Mouse (Mus musculus): ENCODE results near the gene Lsm3. TPM values are rescaled to one million over a fixed set of nuclear protein-coding genes. Genes with fewer than 3 reads are reported as not detected.

Lsm3 gene
- polyA plus RNA-seq, 1 experiment = 10.3 TPM

DNA sequence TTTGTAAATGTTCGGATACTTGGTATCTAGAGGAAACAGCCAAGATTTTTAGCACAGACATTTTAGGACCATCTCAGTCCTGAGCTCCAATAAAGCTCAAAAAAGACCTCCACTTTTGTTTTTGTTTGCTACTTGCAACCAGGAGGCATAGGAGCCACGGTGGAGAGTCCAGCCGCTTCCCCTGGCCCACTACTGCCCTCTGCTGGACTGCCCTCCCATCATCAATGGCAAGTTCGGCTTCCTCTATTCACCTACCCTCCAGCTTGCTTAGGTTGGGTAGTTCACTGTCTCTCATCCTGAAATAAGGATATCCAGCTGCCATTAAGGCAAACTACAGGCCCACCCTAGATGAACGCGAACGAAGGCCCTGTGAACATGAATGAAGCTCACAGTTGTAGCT is 6.4 kb upstream of the Lsm3 start:
- H3K27me3 ChIP-seq (replicated peaks) = no peaks in the 10 kb centered on the region
- H3K36me3 ChIP-seq (replicated peaks; ENCODE audit: low read length) = peaks cover 54% of the 10 kb centered on the region
- no peaks in the 10 kb centered on the region for H3K9me3 ChIP-seq
- H3K4me1 ChIP-seq = peaks cover 61% of the 10 kb centered on the region
- TF ChIP-seq FLI1 (IDR thresholded peaks at IDR 0.05; ENCODE audit: low read length) (no peak), GATA1 (IDR thresholded peaks at IDR 0.05; ENCODE audit: borderline replicate concordance, low read length) (no peak)
- no peak overlapping the region for H3K4me3 ChIP-seq (replicated peaks)

GRCm38 (mm10) chr6:91510211-91510610 is 5.5 kb upstream of the Lsm3 start:
- TF ChIP-seq GATA1 (IDR thresholded peaks at IDR 0.05; ENCODE audit: borderline replicate concordance, low read length) (no peak), FLI1 (IDR thresholded peaks at IDR 0.05; ENCODE audit: low read length) (no peak)
- H3K4me3 ChIP-seq (replicated peaks) = no peak overlapping the region
- H3K4me1 ChIP-seq = peaks cover 61% of the 10 kb centered on the region
- H3K27me3 ChIP-seq (replicated peaks) = no peaks in the 10 kb centered on the region
- H3K36me3 ChIP-seq (replicated peaks; ENCODE audit: low read length) = peaks cover 45% of the 10 kb centered on the region
- H3K9me3 ChIP-seq = no peaks in the 10 kb centered on the region

DNA sequence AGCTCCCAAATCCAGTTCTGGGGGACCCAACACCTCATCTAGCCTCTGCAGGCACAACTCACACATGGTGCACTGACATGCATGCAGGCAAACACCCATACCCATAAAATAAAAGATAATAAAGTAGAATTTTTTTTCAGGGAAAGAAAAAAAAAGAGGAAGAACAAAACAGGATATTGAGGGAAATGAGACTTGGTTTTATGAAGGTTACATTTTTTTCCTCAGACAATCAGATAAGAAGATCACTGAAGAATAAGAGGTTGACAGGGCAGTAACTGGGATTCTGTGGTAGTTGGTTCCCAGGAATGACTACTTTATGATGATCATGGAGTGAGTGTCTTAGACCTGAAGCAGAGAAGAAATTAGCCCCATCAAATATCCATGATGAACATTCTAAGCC is 1.6 kb upstream of the Lsm3 start:
- peaks cover 36% of the 10 kb centered on the region for H3K36me3 ChIP-seq (replicated peaks; ENCODE audit: low read length)
- no peaks in the 10 kb centered on the region for H3K9me3 ChIP-seq
- TF ChIP-seq GATA1 (IDR thresholded peaks at IDR 0.05; ENCODE audit: borderline replicate concordance, low read length) = no peak
- no peak for TF ChIP-seq FLI1 (IDR thresholded peaks at IDR 0.05; ENCODE audit: low read length)
- no peak overlapping the region for H3K4me3 ChIP-seq (replicated peaks)
- H3K4me1 ChIP-seq = peaks cover 56% of the 10 kb centered on the region
- no peaks in the 10 kb centered on the region for H3K27me3 ChIP-seq (replicated peaks)

- no peaks in the 10 kb centered on the region for H3K9me3 ChIP-seq
- no peak for TF ChIP-seq FLI1 (IDR thresholded peaks at IDR 0.05; ENCODE audit: low read length)
- TF ChIP-seq GATA1 (IDR thresholded peaks at IDR 0.05; ENCODE audit: borderline replicate concordance, low read length) = no peak
- H3K36me3 ChIP-seq (replicated peaks; ENCODE audit: low read length) = peaks cover 41% of the 10 kb centered on the region
- peak overlapping the region; percentile 99 for H3K4me3 ChIP-seq (replicated peaks)
- peaks cover 58% of the 10 kb centered on the region for H3K4me1 ChIP-seq
- no peaks in the 10 kb centered on the region for H3K27me3 ChIP-seq (replicated peaks)
These were observed 878 bp upstream of the Lsm3 start for GRCm38 (mm10) chr6:91514737-91515362.

DNA sequence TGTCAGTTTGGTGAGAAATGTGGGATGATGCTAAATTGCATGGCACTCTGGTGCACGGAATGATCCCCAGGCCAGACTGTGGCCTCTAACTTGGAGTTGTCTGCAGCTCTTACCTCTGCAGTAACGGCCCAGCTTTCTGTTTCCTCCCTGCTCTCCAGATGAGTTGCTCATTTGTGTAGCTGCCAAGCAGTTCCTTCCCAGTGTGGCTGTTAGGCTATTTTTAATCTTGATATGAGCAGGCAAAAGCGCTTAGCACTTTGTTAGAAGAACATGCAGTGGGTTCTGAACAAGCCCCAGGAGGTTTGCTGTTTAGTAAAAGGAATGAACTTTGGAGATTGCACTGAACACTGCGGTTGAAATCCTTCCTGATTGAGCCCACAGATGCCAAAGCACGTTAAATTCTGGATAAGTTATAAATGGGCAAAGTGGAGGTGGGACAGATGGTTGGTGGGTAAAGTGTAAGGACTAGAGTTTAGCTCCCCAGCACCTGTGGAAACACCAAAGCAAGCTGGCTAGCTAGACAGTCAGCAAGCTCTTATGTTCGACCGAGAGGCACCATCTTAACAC is 2.8 kb downstream of the Lsm3 start:
- no peak for TF ChIP-seq FLI1 (IDR thresholded peaks at IDR 0.05; ENCODE audit: low read length)
- TF ChIP-seq GATA1 (IDR thresholded peaks at IDR 0.05; ENCODE audit: borderline replicate concordance, low read length) = no peak
- H3K36me3 ChIP-seq (replicated peaks; ENCODE audit: low read length) = peaks cover 65% of the 10 kb centered on the region
- peaks cover 72% of the 10 kb centered on the region for H3K4me1 ChIP-seq

GRCm38 (mm10) chr6:91522816-91523215 is 7.1 kb downstream of the Lsm3 start:
- H3K4me3 ChIP-seq (replicated peaks) = no peak overlapping the region
- H3K36me3 ChIP-seq (replicated peaks; ENCODE audit: low read length) = peaks cover 90% of the 10 kb centered on the region
- H3K27me3 ChIP-seq (replicated peaks) = no peaks in the 10 kb centered on the region
- H3K4me1 ChIP-seq = peaks cover 42% of the 10 kb centered on the region
- TF ChIP-seq GATA1 (IDR thresholded peaks at IDR 0.05; ENCODE audit: borderline replicate concordance, low read length) (no peak), FLI1 (IDR thresholded peaks at IDR 0.05; ENCODE audit: low read length) (no peak)
- H3K9me3 ChIP-seq = no peaks in the 10 kb centered on the region

More for the DNA sequence above, 2.8 kb downstream of the Lsm3 start:
- Histone ChIP-seq H3K9me3 (no peaks in the 10 kb centered on the region), H3K27me3 (replicated peaks) (no peaks in the 10 kb centered on the region), H3K4me3 (replicated peaks) (peak overlapping the region; percentile 62)

DNA sequence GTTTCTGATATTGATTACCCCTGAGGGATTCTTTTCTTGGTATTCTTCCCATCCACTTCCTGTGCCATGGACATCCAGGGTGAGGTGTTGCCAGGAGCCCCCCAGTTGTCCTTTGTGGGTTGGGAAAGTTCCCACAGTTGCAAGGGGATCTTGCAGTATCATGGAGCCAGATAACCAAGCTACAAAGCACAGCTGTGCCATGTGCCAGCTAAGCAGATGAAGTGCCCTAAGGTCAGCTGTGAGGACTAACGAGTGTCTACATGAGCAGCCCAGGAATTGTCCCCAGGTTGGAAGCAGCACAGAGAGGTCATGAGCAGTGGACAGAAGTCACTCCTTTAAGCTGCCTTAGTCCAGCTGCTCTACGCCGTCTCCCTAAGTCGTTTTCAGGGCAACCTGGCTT is 9.8 kb downstream of the Lsm3 start:
- H3K36me3 ChIP-seq (replicated peaks; ENCODE audit: low read length) = peaks cover 81% of the 10 kb centered on the region
- no peaks in the 10 kb centered on the region for H3K27me3 ChIP-seq (replicated peaks)
- peaks cover 15% of the 10 kb centered on the region for H3K4me1 ChIP-seq
- TF ChIP-seq FLI1 (IDR thresholded peaks at IDR 0.05; ENCODE audit: low read length) = no peak
- TF ChIP-seq GATA1 (IDR thresholded peaks at IDR 0.05; ENCODE audit: borderline replicate concordance, low read length) = no peak
- H3K9me3 ChIP-seq = no peaks in the 10 kb centered on the region
- H3K4me3 ChIP-seq (replicated peaks) = no peak overlapping the region

GRCm38 (mm10) chr6:91527227-91527860 is 11.6 kb downstream of the Lsm3 start:
- H3K27me3 ChIP-seq (replicated peaks) = peaks cover 2% of the 10 kb centered on the region
- no peak for TF ChIP-seq GATA1 (IDR thresholded peaks at IDR 0.05; ENCODE audit: borderline replicate concordance, low read length)
- TF ChIP-seq FLI1 (IDR thresholded peaks at IDR 0.05; ENCODE audit: low read length) = no peak
- H3K9me3 ChIP-seq = no peaks in the 10 kb centered on the region
- peak overlapping the region; percentile 74 for H3K4me3 ChIP-seq (replicated peaks)
- H3K36me3 ChIP-seq (replicated peaks; ENCODE audit: low read length) = peaks cover 63% of the 10 kb centered on the region
- peaks cover 10% of the 10 kb centered on the region for H3K4me1 ChIP-seq

DNA sequence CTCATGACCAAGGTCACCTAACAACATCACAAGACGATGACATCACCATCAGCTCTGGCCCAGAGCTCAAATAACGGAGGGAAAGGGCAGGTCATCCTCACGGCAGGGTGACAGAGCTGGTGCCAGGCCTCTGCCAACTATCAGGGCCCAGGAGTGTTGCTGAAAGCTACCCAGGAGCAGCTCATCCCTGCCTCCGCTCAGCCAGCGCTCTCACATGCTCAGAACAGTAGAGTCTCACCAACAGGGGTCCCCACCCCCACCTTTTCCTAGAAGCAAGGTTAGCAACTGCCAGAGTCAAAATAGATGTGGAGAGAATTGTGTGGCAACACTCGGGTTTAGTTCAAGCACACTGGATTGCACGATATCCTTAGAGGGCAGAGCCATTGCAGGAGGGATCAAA is 12.5 kb downstream of the Lsm3 start:
- H3K36me3 ChIP-seq (replicated peaks; ENCODE audit: low read length) = peaks cover 54% of the 10 kb centered on the region
- H3K27me3 ChIP-seq (replicated peaks) = peaks cover 7% of the 10 kb centered on the region
- H3K4me3 ChIP-seq (replicated peaks) = no peak overlapping the region
- TF ChIP-seq GATA1 (IDR thresholded peaks at IDR 0.05; ENCODE audit: borderline replicate concordance, low read length) (no peak), FLI1 (IDR thresholded peaks at IDR 0.05; ENCODE audit: low read length) (no peak)
- H3K4me1 ChIP-seq = peaks cover 7% of the 10 kb centered on the region
- no peaks in the 10 kb centered on the region for H3K9me3 ChIP-seq

GRCm38 (mm10) chr6:91530673-91531072 is 14.9 kb downstream of the Lsm3 start:
- Histone ChIP-seq H3K9me3 (no peaks in the 10 kb centered on the region), H3K27me3 (replicated peaks) (peaks cover 18% of the 10 kb centered on the region), H3K4me1 (peaks cover 4% of the 10 kb centered on the region), H3K4me3 (replicated peaks) (no peak overlapping the region), H3K36me3 (replicated peaks; ENCODE audit: low read length) (peaks cover 30% of the 10 kb centered on the region)
- TF ChIP-seq FLI1 (IDR thresholded peaks at IDR 0.05; ENCODE audit: low read length) (no peak), GATA1 (IDR thresholded peaks at IDR 0.05; ENCODE audit: borderline replicate concordance, low read length) (no peak)

Data from megakaryocyte, embryonic 14.5 days (primary cell).